Comparison of ENCODE assay signal across 8 mouse cellular contexts in genomic region chr7:67803857-67804215, GRCm38 (mm10). TPM values are rescaled to one million over a fixed set of nuclear protein-coding genes. Genes with fewer than 3 reads are reported as not detected.
DNase-seq lines count a peak whose midpoint lies in the region; ATAC-seq lines count a peak whose summit lies in the region.

No protein-coding gene starts in this region.

- H3K36me3 ChIP-seq in kidney, embryonic 14.5 days (ENCODE audit: control insufficient read depth, insufficient read depth, low read length), result no peaks in the 10 kb centered on the region
- H3K36me3 ChIP-seq in embryonic facial prominence, embryonic 10.5 days (replicated peaks), result no peaks in the 10 kb centered on the region
- no peaks in the 10 kb centered on the region for H3K36me3 ChIP-seq in hindbrain, embryonic 14.5 days (replicated peaks; ENCODE audit: control insufficient read depth, insufficient read depth)
- no peaks in the 10 kb centered on the region for H3K36me3 ChIP-seq in midbrain, embryonic 13.5 days

- 23% methylated on average over 12 of the region's 13 CpGs for WGBS in kidney, embryonic 14.5 days
- WGBS in embryonic facial prominence, embryonic 10.5 days, result 23% methylated on average over 13 of the region's 13 CpGs
- 18% methylated on average over 12 of the region's 13 CpGs for WGBS in hindbrain, embryonic 14.5 days
- WGBS in midbrain, embryonic 13.5 days, result 16% methylated on average over 12 of the region's 13 CpGs

- H3K9me3 ChIP-seq in kidney, embryonic 14.5 days (ENCODE audit: control insufficient read depth, low read length), result no peaks in the 10 kb centered on the region
- H3K9me3 ChIP-seq in embryonic facial prominence, embryonic 10.5 days, result no peaks in the 10 kb centered on the region
- no peaks in the 10 kb centered on the region for H3K9me3 ChIP-seq in hindbrain, embryonic 14.5 days (ENCODE audit: control insufficient read depth, low read length)
- H3K9me3 ChIP-seq in midbrain, embryonic 13.5 days, result no peaks in the 10 kb centered on the region

- no peaks in the 10 kb centered on the region for H3K4me1 ChIP-seq in kidney, embryonic 14.5 days (ENCODE audit: control insufficient read depth, insufficient read depth, low read length)
- peaks cover 17% of the 10 kb centered on the region for H3K4me1 ChIP-seq in embryonic facial prominence, embryonic 10.5 days
- peaks cover 4% of the 10 kb centered on the region; the same call in 1 of the 2 replicates for H3K4me1 ChIP-seq in hindbrain, embryonic 14.5 days (replicated peaks; ENCODE audit: control insufficient read depth, insufficient read depth, low read length)
- H3K4me1 ChIP-seq in midbrain, embryonic 13.5 days (replicated peaks), result peaks cover 18% of the 10 kb centered on the region

- peak overlapping the region; percentile 42 for H3K4me2 ChIP-seq in kidney, embryonic 14.5 days (replicated peaks; ENCODE audit: low read depth, low read length)
- peak overlapping the region; percentile 60 for H3K4me2 ChIP-seq in hindbrain, embryonic 14.5 days (replicated peaks)
- peak overlapping the region; percentile 63 for H3K4me2 ChIP-seq in midbrain, embryonic 13.5 days (replicated peaks)

- no peak for DNase-seq in kidney, postnatal 10 days
- DNase-seq in embryonic facial prominence, embryonic 10.5 days (ENCODE audit: low spot score), result no peak
- DNase-seq in hindbrain, embryonic 14.5 days (ENCODE audit: low spot score), result no peak
- no peak for DNase-seq in adrenal gland, adult 18-20 months (ENCODE audit: low spot score in 2 of 2)
- DNase-seq in spleen, postnatal 36 days (ENCODE audit: low spot score in 2 of 2), result no peak
- no peak for DNase-seq in thymus, postnatal 0 days (ENCODE audit: low spot score)

- H3K9ac ChIP-seq in kidney, embryonic 14.5 days (ENCODE audit: low read depth, low read length), result 0 out of 2 replicates have a peak overlapping the region, but pooled peaks have one; percentile 12
- H3K9ac ChIP-seq in hindbrain, embryonic 14.5 days, result peak overlapping the region; percentile 46; the same call in 1 of the 2 replicates
- H3K9ac ChIP-seq in midbrain, embryonic 13.5 days (replicated peaks), result peak overlapping the region; percentile 44; the same call in 1 of the 2 replicates

- no peak overlapping the region for H3K27ac ChIP-seq in kidney, embryonic 14.5 days (ENCODE audit: low read depth, low read length)
- peak overlapping the region; percentile 78 for H3K27ac ChIP-seq in embryonic facial prominence, embryonic 10.5 days (replicated peaks)
- no peak overlapping the region for H3K27ac ChIP-seq in hindbrain, embryonic 14.5 days
- no peak overlapping the region for H3K27ac ChIP-seq in midbrain, embryonic 13.5 days

- peak overlapping the region; percentile 25 for H3K4me3 ChIP-seq in kidney, embryonic 14.5 days (ENCODE audit: low read length)
- peak overlapping the region; percentile 56 for H3K4me3 ChIP-seq in embryonic facial prominence, embryonic 10.5 days
- H3K4me3 ChIP-seq in hindbrain, embryonic 14.5 days (replicated peaks; ENCODE audit: low read length), result peak overlapping the region; percentile 32
- peak overlapping the region; percentile 36 for H3K4me3 ChIP-seq in midbrain, embryonic 13.5 days (replicated peaks)

- ATAC-seq in kidney, embryonic 14.5 days (ENCODE audit: low FRiP score, low TSS enrichment), result no peak; the same call in 1 of the 2 replicates
- peak; percentile 33; the same call in 1 of the 2 replicates for ATAC-seq in hindbrain, embryonic 14.5 days (ENCODE audit: low FRiP score)
- ATAC-seq in midbrain, embryonic 13.5 days, result peak; percentile 67

- H3K27me3 ChIP-seq in kidney, embryonic 14.5 days (ENCODE audit: control insufficient read depth, insufficient read depth, low read length), result no peaks in the 10 kb centered on the region
- peaks cover 22% of the 10 kb centered on the region for H3K27me3 ChIP-seq in embryonic facial prominence, embryonic 10.5 days (replicated peaks; ENCODE audit: low read depth, poor library complexity, severe bottlenecking)
- no peaks in the 10 kb centered on the region for H3K27me3 ChIP-seq in hindbrain, embryonic 14.5 days (ENCODE audit: control insufficient read depth, insufficient read depth, low read length)
- H3K27me3 ChIP-seq in midbrain, embryonic 13.5 days, result peaks cover 5% of the 10 kb centered on the region; the same call in 1 of the 2 replicates

RNA-seq across cellular contexts. Expression of gene Synm, which starts 44.3 kb away (rescaled TPM):
- 0.70 and 1.3 TPM in 2 replicates for polyA plus RNA-seq in kidney, embryonic 14.5 days (2014; fragmentation: Nextera tagmentation; extraction: Ambion mirVana)
- polyA plus RNA-seq in embryonic facial prominence, embryonic 10.5 days (2016; fragmentation: Nextera tagmentation; extraction: Ambion mirVana), result 2.1 and 2.9 TPM in 2 replicates
- 3.7 and 4.4 TPM in 2 replicates for polyA plus RNA-seq in hindbrain, embryonic 14.5 days (2014; fragmentation: Nextera tagmentation; extraction: Ambion mirVana)
- 2.6 and 2.8 TPM in 2 replicates for polyA plus RNA-seq in midbrain, embryonic 13.5 days (2015; fragmentation: Nextera tagmentation; extraction: Ambion mirVana)
- 10 to 100 TPM; 10.6 to 16.3 TPM for total RNA-seq in adrenal gland, adult 18-20 months (2021)
- 4.8 and 5.8 TPM in 2 replicates for polyA plus RNA-seq in thymus, postnatal 0 days (2015; fragmentation: Nextera tagmentation; extraction: Ambion mirVana)
